Mouse (Mus musculus): Measurements from ENCODE around the gene Gm17727. TPM values are rescaled to one million over a fixed set of nuclear protein-coding genes. Genes with fewer than 3 reads are reported as not detected.
"Not testable (repeated sequence)": the region's sequence is repeated elsewhere in the genome, so short reads cannot be mapped to it uniquely, and the experiment has no call there.

Gene Gm17727
- not detected in 2 replicates for polyA plus RNA-seq (2014; fragmentation: Nextera tagmentation; extraction: Ambion mirVana)

DNA sequence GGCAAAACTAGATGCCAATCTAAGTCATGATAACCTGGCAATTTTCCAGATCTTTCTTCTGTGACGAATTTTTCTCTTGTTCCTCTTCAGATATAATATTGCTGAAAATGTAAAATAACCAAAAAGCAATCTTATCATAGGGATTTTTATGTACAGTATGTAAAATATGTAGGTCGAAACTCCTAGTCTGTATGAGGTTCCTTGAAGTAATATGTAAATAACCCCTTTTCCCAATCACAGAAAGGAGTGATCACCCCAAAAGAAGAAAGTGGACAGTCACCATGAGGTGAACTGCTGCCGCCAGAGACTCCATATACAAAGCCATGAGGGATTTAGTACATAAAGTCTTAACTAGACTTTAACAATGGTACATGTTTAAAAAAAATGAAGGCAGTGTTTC, at the start of gene Gm17727:
Gene Gm17727, minus strand, starts transcription at position 101 of the 400 bp plus-strand sequence.
- H3K36me3 ChIP-seq (ENCODE audit: control insufficient read depth, insufficient read depth, low read length) = no peaks in the 10 kb centered on the region
- 67% methylated on average over 3 of the region's 3 CpGs for WGBS
- H3K4me3 ChIP-seq (ENCODE audit: low read depth, low read length) = no peak within 1 kb of the TSS
- no peak within 1 kb of the TSS for H3K27ac ChIP-seq (ENCODE audit: low read depth, low read length)
- H3K9ac ChIP-seq (ENCODE audit: low read length) = no peak within 1 kb of the TSS
- DNase-seq (ENCODE audit: low spot score) (no peak), ATAC-seq (no peak)
- no peak within 1 kb of the TSS for H3K4me2 ChIP-seq (ENCODE audit: low read length)
- no peaks in the 10 kb centered on the region for H3K4me1 ChIP-seq (ENCODE audit: control insufficient read depth, insufficient read depth, low read length)
- H3K27me3 ChIP-seq (replicated peaks; ENCODE audit: control insufficient read depth, insufficient read depth, low read length) = no peaks in the 10 kb centered on the region
- H3K9me3 ChIP-seq (replicated peaks; ENCODE audit: control insufficient read depth, low read length) = no peaks in the 10 kb centered on the region

DNA sequence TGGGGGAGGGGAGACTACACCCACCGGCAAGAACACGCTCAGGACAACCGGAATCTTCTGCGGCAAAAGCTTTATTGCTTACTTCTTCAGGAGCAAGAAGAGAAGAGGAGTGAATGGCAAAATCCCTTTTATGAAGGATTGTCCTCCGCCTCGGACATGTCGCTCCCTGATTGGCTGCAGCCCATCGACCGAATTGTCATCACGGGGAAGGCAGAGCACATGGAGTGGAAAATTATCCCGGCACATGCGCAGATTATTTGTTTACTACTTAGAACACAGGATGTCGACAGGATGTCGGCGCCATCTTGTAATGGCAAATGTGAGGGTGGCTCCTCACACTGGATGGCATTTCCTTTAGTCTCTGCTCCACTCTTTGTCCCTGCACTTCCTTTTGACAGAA, 40.0 kb upstream of the Gm17727 start:
- not testable (repeated sequence) for ATAC-seq; H3K4me1 ChIP-seq (ENCODE audit: control insufficient read depth, insufficient read depth, low read length); H3K27me3 ChIP-seq (replicated peaks; ENCODE audit: control insufficient read depth, insufficient read depth, low read length); H3K36me3 ChIP-seq (ENCODE audit: control insufficient read depth, insufficient read depth, low read length); H3K9ac ChIP-seq (ENCODE audit: low read length); H3K9me3 ChIP-seq (replicated peaks; ENCODE audit: control insufficient read depth, low read length); H3K27ac ChIP-seq (ENCODE audit: low read depth, low read length); H3K4me3 ChIP-seq (ENCODE audit: low read depth, low read length); DNase-seq (ENCODE audit: low spot score); H3K4me2 ChIP-seq (ENCODE audit: low read length)
- WGBS = 94% methylated on average over 15 of the region's 15 CpGs

DNA sequence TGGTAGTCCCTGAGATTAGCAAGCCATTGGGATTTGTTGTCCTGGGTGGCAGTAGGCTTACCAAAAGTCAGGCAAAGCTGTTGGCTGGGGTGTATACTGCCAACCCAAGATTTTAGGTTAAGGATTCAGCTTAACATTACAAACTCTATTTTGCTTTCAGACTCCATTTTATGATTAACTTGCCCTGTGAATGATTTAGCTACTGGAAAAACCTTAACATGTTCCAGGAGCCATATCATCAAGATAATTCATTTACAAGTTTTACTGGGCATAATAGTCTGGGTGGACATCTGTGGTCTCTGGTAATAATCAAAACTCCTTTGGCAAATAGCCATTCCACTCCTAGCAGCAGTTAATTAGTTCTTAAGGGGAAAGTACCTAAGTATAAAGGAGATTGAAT, 20.2 kb upstream of the Gm17727 start:
- H3K4me1 ChIP-seq (ENCODE audit: control insufficient read depth, insufficient read depth, low read length) = no peaks in the 10 kb centered on the region
- H3K4me2 ChIP-seq (ENCODE audit: low read length) = no peak overlapping the region
- H3K4me3 ChIP-seq (ENCODE audit: low read depth, low read length) = no peak overlapping the region
- H3K9me3 ChIP-seq (replicated peaks; ENCODE audit: control insufficient read depth, low read length) = peaks cover 4% of the 10 kb centered on the region; the same call in 1 of the 2 replicates
- no peak for DNase-seq (ENCODE audit: low spot score)
- no peak overlapping the region for H3K9ac ChIP-seq (ENCODE audit: low read length)
- ATAC-seq = no peak
- H3K27ac ChIP-seq (ENCODE audit: low read depth, low read length) = no peak overlapping the region
- no peaks in the 10 kb centered on the region for H3K27me3 ChIP-seq (replicated peaks; ENCODE audit: control insufficient read depth, insufficient read depth, low read length)
- H3K36me3 ChIP-seq (ENCODE audit: control insufficient read depth, insufficient read depth, low read length) = no peaks in the 10 kb centered on the region

GRCm38 (mm10) chr9:35790001-35790400, 12.1 kb upstream of the Gm17727 start, which contains the start of the genes Gm27235 and D730048I06Rik:
Gm27235 (minus strand) TSS chr9:35790101.
D730048I06Rik (minus strand) TSS chr9:35790112.
- Histone ChIP-seq H3K27ac (ENCODE audit: low read depth, low read length) (no peak within 1 kb of the TSS), H3K4me3 (ENCODE audit: low read depth, low read length) (no peak within 1 kb of the TSS), H3K4me2 (ENCODE audit: low read length) (no peak within 1 kb of the TSS), H3K9ac (ENCODE audit: low read length) (no peak within 1 kb of the TSS), H3K9me3 (replicated peaks; ENCODE audit: control insufficient read depth, low read length) (0 out of 2 replicates have a peak, but pooled peaks cover 5% of the 10 kb centered on the region), H3K27me3 (replicated peaks; ENCODE audit: control insufficient read depth, insufficient read depth, low read length) (no peaks in the 10 kb centered on the region), H3K36me3 (ENCODE audit: control insufficient read depth, insufficient read depth, low read length) (no peaks in the 10 kb centered on the region), H3K4me1 (ENCODE audit: control insufficient read depth, insufficient read depth, low read length) (no peaks in the 10 kb centered on the region)
- DNase-seq (ENCODE audit: low spot score) (no peak), ATAC-seq (no peak)
- 95% methylated on average over 3 of the region's 3 CpGs for WGBS

GRCm38 (mm10) chr9:35756843-35757242, 21.1 kb downstream of the Gm17727 start:
- Histone ChIP-seq H3K9ac (ENCODE audit: low read length) (no peak overlapping the region), H3K27me3 (replicated peaks; ENCODE audit: control insufficient read depth, insufficient read depth, low read length) (no peaks in the 10 kb centered on the region), H3K36me3 (ENCODE audit: control insufficient read depth, insufficient read depth, low read length) (no peaks in the 10 kb centered on the region), H3K4me3 (ENCODE audit: low read depth, low read length) (no peak overlapping the region), H3K9me3 (replicated peaks; ENCODE audit: control insufficient read depth, low read length) (no peaks in the 10 kb centered on the region; the same call in 1 of the 2 replicates), H3K27ac (ENCODE audit: low read depth, low read length) (no peak overlapping the region), H3K4me2 (ENCODE audit: low read length) (no peak overlapping the region), H3K4me1 (ENCODE audit: control insufficient read depth, insufficient read depth, low read length) (no peaks in the 10 kb centered on the region)
- DNase-seq (ENCODE audit: low spot score) = no peak
- ATAC-seq = no peak

GRCm38 (mm10) chr9:35740749-35741148, 37.2 kb downstream of the Gm17727 start, which contains the start of gene Gm17677:
Gm17677 (plus strand) TSS chr9:35741049.
- Histone ChIP-seq H3K27ac (ENCODE audit: low read depth, low read length) (no peak within 1 kb of the TSS), H3K4me1 (ENCODE audit: control insufficient read depth, insufficient read depth, low read length) (no peaks in the 10 kb centered on the region), H3K36me3 (ENCODE audit: control insufficient read depth, insufficient read depth, low read length) (no peaks in the 10 kb centered on the region), H3K4me3 (ENCODE audit: low read depth, low read length) (no peak within 1 kb of the TSS), H3K4me2 (ENCODE audit: low read length) (no peak within 1 kb of the TSS), H3K27me3 (replicated peaks; ENCODE audit: control insufficient read depth, insufficient read depth, low read length) (no peaks in the 10 kb centered on the region), H3K9ac (ENCODE audit: low read length) (no peak within 1 kb of the TSS), H3K9me3 (replicated peaks; ENCODE audit: control insufficient read depth, low read length) (peaks cover 2% of the 10 kb centered on the region; the same call in 1 of the 2 replicates)
- ATAC-seq (no peak), DNase-seq (ENCODE audit: low spot score) (no peak)

Other genes starting within 250 kb of the Gm17727 start
- gene Ddx25, start 219.6 kb downstream of the Gm17727 start, polyA plus RNA-seq (2014; fragmentation: Nextera tagmentation; extraction: Ambion mirVana) = 21.0 and 22.9 TPM in 2 replicates
- 21.9 and 23.9 TPM in 2 replicates for gene Pus3, start 219.5 kb downstream of the Gm17727 start, polyA plus RNA-seq (2014; fragmentation: Nextera tagmentation; extraction: Ambion mirVana)
- 0.51 and 0.77 TPM in 2 replicates for gene Pate2, start 207.8 kb downstream of the Gm17727 start, polyA plus RNA-seq (2014; fragmentation: Nextera tagmentation; extraction: Ambion mirVana)
- 26.1 and 29.2 TPM in 2 replicates for gene Hyls1, start 207.7 kb downstream of the Gm17727 start, polyA plus RNA-seq (2014; fragmentation: Nextera tagmentation; extraction: Ambion mirVana)
- not detected in 2 replicates for gene Pate4, start 166.2 kb downstream of the Gm17727 start, polyA plus RNA-seq (2014; fragmentation: Nextera tagmentation; extraction: Ambion mirVana)
- not detected in 2 replicates for gene Pate3, start 129.9 kb downstream of the Gm17727 start, polyA plus RNA-seq (2014; fragmentation: Nextera tagmentation; extraction: Ambion mirVana)
- gene Pate1, start 90.7 kb downstream of the Gm17727 start, polyA plus RNA-seq (2014; fragmentation: Nextera tagmentation; extraction: Ambion mirVana) = not detected in 2 replicates
- gene Gm17677, start 37.1 kb downstream of the Gm17727 start, polyA plus RNA-seq (2014; fragmentation: Nextera tagmentation; extraction: Ambion mirVana) = not detected in 2 replicates
- gene Gm27235, start 12.0 kb upstream of the Gm17727 start, polyA plus RNA-seq (2014; fragmentation: Nextera tagmentation; extraction: Ambion mirVana) = not detected in 2 replicates
- gene D730048I06Rik, start 12.0 kb upstream of the Gm17727 start, polyA plus RNA-seq (2014; fragmentation: Nextera tagmentation; extraction: Ambion mirVana) = not detected in 2 replicates
- gene 9230110F15Rik, start 66.0 kb upstream of the Gm17727 start, polyA plus RNA-seq (2014; fragmentation: Nextera tagmentation; extraction: Ambion mirVana) = not detected in 2 replicates
- gene 9230113P08Rik, start 130.3 kb upstream of the Gm17727 start, polyA plus RNA-seq (2014; fragmentation: Nextera tagmentation; extraction: Ambion mirVana) = not detected in 2 replicates